Mouse (Mus musculus) monocyte, adult 2 months (primary cell): ENCODE measurements around the gene Adam12.

ENCODE experiments used
- DNase-seq, 2 experiments: peaks; one replicate each; pipeline ENCODE4 v3.0.0; 2022; ENCODE audit warnings: low spot score in 2 of 2, low read depth in 1 of 2

Adam12 gene

DNA sequence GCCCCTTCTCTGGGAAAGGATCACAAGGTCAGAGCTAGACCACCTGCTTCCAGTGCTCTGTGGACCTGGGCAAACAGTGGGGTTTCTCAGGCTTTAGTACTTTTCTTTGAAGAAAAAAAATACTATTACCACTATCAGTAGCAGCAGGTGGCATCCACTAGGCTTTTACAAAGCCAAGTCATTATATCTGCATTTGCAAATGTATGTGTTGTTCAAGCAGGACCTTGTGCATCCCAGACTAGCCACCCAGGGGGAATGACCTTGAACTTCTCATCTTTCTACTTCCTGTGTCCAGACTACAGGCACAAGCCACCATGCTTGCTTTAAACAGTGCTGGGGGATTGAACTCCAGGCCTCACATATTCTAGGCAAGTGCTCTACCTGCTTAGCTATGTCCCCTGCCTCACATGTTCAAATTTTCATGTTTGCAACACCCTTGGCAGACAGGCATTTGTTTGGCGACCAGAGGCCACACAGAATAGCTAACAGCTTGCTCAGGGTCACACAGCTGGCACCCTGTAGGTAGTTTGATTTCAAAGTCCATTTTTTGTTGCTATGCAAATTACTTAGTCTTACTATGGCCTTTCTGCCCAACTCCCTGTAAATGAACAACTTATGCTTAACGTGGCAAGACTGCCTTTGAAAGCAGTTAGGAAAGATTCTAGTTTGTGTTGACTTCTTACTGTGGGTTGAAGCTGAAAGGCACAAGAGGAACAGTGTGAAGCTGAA, 209.6 kb downstream of the Adam12 start:
- no peak for DNase-seq

DNA sequence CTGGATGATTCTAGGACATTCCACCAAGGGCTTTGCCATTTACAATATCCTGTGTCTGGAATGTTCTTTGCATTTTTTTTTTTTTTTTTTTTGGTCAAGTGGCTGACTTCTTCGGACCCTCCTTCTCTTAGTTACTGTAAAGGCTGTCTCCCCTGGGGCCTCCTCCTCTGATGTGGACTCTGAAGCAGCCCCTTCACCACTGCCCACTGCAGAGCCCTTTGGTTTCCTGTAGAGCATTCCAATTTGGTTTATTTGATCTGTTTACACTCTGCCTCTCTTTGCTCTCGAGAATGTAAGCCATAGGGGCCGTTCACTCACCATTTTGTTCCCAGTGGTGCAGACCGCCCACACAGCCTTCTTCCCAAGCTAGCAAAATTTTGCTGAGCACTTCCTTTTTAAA, 216.7 kb downstream of the Adam12 start:
- DNase-seq, result no peak

GRCm38 (mm10) chr7:134014733-134015132, 217.2 kb downstream of the Adam12 start:
- DNase-seq, result no peak

DNA sequence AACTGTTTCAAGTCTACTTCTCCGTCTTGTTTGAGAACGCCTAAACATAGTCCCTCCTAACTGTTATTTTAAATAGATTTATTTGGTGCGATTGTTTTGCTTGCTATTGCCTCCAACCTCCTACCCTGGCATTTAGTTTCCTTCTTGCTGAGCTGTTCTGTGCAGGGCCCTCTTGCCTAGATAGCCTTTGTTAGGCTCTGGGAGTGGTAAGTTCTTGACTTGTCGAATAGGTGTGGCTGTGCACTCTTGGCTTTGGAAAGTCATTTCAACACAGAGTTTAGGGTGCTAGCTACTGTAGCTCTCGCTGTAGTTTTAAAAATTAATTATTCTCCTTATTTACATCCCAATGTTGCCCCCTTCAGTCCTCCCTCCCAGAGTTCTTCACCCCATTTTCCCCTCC, 222.8 kb downstream of the Adam12 start:
- DNase-seq, result no peak

- DNase-seq, result no peak
Observed at GRCm38 (mm10) chr7:134007942-134008361, 224.0 kb downstream of the Adam12 start.

GRCm38 (mm10) chr7:134001581-134001980, 230.4 kb downstream of the Adam12 start:
- no peak for DNase-seq

DNA sequence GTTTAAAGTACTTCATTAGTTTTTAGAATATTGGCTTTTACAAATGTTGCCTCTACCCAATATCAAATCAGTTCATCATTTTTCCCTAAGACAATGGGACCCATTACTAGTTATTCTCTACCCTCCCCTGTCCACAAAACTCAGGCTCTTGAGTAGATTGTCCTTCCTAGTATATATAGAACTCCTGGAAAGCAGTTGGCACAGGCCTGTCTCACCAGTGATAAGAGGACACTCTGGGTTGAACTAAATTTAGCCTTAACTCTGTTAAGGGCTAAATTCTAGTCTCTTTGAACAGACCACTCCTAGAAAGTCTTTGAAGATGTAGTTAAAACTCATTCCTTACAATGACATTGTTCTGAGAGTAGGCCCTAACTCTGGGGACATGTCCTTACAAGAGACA, 241.0 kb downstream of the Adam12 start:
- DNase-seq, result no peak

- no peak for DNase-seq
Observed at GRCm38 (mm10) chr7:133988356-133988755, 243.6 kb downstream of the Adam12 start.

DNA sequence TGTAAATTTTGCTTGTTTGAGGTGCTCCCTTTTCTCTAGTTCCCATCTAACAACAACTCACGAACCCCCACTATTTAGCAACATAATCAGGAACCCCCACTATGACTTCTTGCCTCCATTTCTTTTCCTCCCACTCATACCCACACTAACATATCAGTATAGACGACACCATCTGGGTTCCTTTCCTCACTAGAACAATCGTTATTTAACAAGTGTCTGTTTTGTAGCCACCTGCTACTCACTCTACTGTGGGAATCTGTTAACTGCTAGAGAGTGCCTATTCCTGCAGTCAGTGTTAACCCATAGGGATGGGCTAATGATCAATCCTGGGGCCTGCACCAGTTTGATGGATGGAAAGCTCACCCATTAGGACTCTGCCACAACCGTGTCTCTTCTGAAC, 245.7 kb downstream of the Adam12 start:
- DNase-seq, result no peak

- DNase-seq, result no peak
Observed at GRCm38 (mm10) chr7:133985648-133986047, 246.3 kb downstream of the Adam12 start.

DNA sequence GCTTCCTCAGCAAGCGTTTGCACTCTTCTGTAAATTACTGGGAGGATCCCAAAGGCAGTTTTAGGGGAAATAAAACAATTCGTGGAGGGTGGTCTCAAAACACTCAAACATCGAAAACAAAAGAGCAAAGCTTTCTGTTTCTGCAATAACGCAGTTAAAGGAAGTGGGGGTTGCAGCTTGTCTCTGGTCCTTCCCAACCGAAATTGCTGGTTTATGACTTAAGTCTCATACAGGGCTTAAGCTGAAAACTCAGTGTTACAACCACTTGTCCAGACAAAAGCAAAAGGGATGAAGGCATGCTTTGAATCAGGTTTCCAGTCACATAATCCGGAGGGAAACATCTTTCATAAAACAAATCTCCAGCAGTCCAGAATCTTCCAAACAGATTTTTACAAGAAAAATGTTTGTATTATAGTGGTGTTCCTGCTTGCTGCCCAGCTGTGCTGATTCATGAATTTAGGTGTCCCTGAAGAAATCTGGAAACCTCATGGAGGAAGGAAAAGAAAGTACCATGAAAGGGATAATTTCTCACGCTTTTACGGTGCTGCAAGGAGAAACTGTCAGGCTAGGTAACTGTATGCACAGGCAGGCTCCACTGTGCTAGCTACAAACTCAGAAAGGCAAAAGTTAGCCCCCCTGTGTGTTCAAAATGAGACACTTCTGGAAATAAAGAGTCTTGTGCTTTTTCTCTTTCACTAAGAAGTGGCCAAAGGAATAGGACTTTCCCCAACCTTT, 255.4 kb downstream of the Adam12 start:
- DNase-seq, result no peak

DNA sequence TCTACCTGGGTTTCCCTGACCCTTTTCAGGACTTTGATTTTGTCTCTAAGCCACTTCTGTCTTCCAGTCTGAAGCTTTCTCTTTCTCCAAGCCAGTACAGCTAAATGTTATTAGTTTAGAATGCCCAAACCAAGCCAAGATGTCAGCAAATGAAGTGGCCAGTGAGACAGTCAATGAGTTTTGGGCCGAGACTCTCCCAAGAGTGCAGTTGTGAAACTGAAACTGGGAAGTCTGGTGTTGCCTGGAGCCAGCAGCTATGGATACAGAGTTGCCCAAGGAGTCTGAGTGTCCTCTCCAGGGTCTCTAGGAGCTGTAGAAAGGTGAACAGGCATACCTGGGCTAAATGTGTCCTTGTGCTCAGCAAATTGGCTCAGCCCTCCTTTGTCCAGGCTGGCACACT, 260.9 kb downstream of the Adam12 start:
- DNase-seq, result no peak

DNA sequence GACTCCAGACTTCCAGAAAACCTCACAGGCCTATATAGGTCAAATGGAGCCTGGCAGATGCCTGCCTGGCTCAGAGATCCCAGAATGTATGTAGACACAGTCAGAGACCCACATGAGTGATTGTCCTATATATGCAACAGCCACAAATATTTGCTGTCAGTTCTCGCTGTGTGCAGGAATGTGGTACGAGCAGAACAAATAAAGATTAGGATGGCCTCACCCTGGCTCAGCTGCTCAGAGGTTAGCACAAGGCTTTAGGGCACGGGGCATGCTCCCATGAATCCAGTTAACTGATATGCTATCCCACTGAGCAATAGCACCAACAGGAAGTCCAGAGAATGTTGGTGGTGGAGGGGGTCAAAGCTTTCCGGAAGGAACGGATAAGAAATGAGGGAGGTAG, 261.5 kb downstream of the Adam12 start:
- DNase-seq, result no peak

DNA sequence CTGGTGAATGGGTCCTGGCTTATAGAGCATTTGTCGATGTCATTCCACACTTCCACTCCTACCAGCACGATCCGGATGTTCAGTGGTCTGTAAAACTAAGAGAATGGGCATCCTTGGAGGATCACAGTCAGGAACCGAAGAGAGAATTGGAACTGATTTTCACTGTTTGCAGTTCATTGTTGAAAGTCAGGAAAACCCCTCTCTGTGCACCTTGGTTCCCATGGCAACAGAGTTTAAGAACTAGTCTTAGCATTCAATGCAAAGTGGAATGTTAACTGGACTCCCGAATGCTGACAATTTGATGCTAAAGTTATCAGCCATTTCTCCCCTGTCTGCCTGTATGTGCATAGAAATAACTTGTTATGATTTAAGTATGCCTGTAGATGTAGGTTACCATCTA, 264.0 kb downstream of the Adam12 start:
- no peak for DNase-seq

- DNase-seq, result no peak
Observed at GRCm38 (mm10) chr7:133963501-133963900, 268.4 kb downstream of the Adam12 start.

- no peak for DNase-seq
Observed at GRCm38 (mm10) chr7:133959200-133959599, 272.7 kb downstream of the Adam12 start.

DNA sequence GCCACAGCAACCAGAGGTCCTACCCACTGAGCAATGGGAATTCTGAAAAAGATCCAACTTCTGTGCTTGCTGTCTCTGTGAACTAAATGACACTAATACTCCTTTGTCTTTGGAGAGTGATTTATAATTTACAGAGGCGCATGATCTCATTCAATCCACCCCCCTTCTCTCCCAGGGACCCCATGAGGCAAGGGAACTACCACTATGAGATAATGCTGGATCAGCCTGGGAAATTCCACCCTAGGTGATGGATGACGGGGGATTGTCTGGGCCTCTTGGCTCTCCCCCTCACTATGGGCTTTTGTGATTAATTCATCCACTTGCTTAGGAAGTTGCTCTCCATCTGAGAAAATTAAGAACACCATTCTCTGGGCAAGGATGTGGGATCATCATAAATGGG, 274.1 kb downstream of the Adam12 start:
- DNase-seq, result no peak

- DNase-seq, result no peak
Observed at GRCm38 (mm10) chr7:133954111-133955091, 277.5 kb downstream of the Adam12 start.

DNA sequence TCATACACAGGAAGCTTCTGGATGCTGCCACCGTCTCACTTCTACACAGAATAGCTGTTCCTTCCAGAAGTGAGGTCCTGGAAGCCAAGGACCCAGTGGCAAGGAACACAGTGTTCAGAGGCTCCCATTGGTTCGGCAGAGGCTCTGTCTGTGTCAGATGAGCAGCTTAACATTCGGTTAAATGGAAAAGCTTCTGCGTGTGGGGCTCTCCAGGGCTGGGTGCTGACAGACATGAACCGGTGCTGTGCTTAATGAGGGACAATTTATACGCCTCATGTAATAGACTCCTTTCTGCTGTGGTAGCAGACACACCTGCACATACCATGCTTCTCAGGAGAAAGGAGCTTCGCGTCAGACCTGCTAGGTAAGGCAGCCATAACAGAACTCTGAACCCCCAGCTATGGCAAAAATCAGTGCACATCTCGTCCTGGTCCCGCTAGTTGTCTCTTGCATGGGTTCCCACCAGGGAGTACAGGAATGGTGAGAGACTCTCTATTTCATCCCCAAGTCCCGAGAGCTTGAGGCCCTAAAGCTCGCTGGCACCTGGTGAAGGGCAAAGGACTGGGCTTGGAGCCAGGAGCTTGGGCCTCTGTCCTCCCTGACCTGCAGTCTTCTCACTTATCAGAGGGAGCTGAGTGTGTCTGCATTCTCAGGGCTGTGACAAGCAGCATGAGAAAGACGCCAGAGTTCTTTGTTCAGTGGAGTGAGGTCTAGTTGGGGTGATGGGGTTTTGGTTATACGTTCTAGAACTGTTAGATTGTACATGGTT, 280.0 kb downstream of the Adam12 start:
- DNase-seq, result no peak

DNA sequence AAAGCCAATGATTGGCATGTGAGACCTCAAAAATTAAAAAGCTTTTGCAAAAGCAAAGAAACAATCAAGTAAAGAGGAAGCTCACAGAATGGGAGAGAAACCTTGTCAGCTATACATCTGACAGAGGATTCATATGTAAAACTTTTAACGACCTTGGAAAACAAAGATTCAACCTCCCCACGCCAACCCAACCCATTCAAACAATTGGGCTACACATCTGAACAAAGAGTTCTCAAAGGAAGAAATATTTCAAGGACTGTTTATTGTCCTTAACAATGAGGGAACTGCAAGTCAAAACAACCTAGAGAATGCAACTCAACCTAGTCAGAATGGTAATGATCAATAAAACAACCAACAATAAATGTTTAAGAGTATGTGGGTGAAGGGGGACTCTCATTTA, 284.6 kb downstream of the Adam12 start:
- DNase-seq, result no peak
